Mouse (Mus musculus) bone marrow, adult 2 months (tissue): Measurements from ENCODE around the gene Gm49387.

Experiments
- CTCF ChIP-seq: fragments of 200-500 bp; IDR thresholded peaks from 2 replicates; pipeline ENCODE4 v1.5.1; 2011; ENCODE audit warnings: low read length, control low read depth; ENCODE audit not compliant: control insufficient read depth, insufficient read depth
- POLR2A ChIP-seq: fragments of 200-500 bp; IDR thresholded peaks from 2 replicates; pipeline ENCODE4 v1.6.1; 2011; ENCODE audit warnings: low read depth, mild to moderate bottlenecking, control low read depth, low read length, borderline replicate concordance; ENCODE audit not compliant: control insufficient read depth

DNA sequence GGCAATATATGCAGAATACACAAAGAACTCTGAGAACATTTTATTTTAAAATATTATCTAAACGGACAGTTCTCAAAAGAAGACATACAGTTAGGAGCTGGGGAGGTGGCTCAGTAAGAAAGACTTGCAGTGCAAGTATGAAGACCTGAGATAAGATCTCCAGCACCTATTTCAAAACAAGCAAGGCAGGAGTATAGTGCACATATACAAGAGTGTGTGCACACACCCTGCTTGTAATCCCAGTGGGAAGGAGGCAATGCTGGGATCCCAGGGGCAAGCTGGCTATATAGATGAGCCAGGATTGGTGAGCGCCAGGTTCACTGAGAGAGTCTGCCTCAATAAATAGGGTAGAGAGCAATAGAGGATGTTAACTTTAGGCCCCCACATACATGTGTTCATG, 124.8 kb downstream of the Gm49387 start:
- TF ChIP-seq POLR2A (no peak), CTCF (no peak)
